Mouse (Mus musculus) bone marrow, adult 2 months (tissue): ENCODE data around the gene Tmbim4. TPM values are rescaled to one million over a fixed set of nuclear protein-coding genes. Genes with fewer than 3 reads are reported as not detected.

Experiments
- H3K27ac ChIP-seq: fragments of 200-500 bp; 2 replicates; pipeline ENCODE4 v1.5.1; 2012; ENCODE audit warnings: low read depth, mild to moderate bottlenecking, control low read depth, inconsistent platforms, low read length; ENCODE audit not compliant: control insufficient read depth, poor library complexity, insufficient read depth
- H3K4me1 ChIP-seq: fragments of 200-500 bp; 2 replicates; pipeline ENCODE4 v1.6.1; 2011; ENCODE audit warnings: low read length; ENCODE audit not compliant: control insufficient read depth, insufficient read depth
- H3K4me3 ChIP-seq: fragments of 200-500 bp; replicated peaks from 2 replicates; pipeline ENCODE3; 2011; ENCODE audit warnings: mild to moderate bottlenecking, low read depth, low read length, control low read depth; ENCODE audit not compliant: control insufficient read depth
- CTCF ChIP-seq: fragments of 200-500 bp; IDR thresholded peaks from 2 replicates; pipeline ENCODE4 v1.5.1; 2011; ENCODE audit warnings: low read length, control low read depth; ENCODE audit not compliant: control insufficient read depth, insufficient read depth
- POLR2A ChIP-seq: fragments of 200-500 bp; IDR thresholded peaks from 2 replicates; pipeline ENCODE4 v1.6.1; 2011; ENCODE audit warnings: low read depth, mild to moderate bottlenecking, control low read depth, low read length, borderline replicate concordance; ENCODE audit not compliant: control insufficient read depth
- WGBS: fragments of 180-500 bp; shearing (Covaris S2); methylation state at CpG from one replicate; pipeline ENCODE4 v1.1.7; 2018; 5-methylcytosine and 5-hydroxymethylcytosine counted together
- polyA plus RNA-seq: library from polyadenylated mRNA; stranded (reverse); fragments of >200 nt; gene quantifications from 2 replicates; pipeline ENCODE4 v1.2.4, GENCODE M21; 2011; ENCODE audit warnings: low replicate concordance; ENCODE audit not compliant: missing spikeins, insufficient read depth, insufficient read length

Tmbim4 gene
- polyA plus RNA-seq, 1 experiment, result 64.9 TPM

DNA sequence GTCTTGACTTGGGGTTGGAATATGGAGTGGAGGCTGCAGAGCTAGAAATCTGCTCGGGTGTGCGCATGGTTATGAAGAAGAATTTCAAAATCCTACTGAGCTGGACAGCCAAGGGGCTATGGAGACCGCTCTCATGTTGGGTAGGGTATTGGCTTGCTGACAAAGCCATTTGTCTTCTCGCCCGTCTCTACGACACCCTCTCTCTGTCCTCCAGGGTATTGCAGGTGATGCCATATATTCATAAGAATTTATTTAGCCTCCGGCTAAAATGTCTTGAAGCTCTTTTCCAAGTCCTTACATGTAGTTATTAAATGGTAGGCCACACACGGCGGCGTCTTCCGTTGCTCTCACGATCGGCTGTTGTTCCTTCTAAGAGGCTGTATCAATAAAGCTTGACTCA, 68.6 kb downstream of the Tmbim4 start:
- TF ChIP-seq CTCF (no peak), POLR2A (no peak)
- Histone ChIP-seq H3K27ac (no peak overlapping the region), H3K4me3 (no peak overlapping the region), H3K4me1 (peaks cover 2% of the 10 kb centered on the region; the same call in 1 of the 2 replicates)
- 85% methylated on average over 13 of the region's 13 CpGs for WGBS

DNA sequence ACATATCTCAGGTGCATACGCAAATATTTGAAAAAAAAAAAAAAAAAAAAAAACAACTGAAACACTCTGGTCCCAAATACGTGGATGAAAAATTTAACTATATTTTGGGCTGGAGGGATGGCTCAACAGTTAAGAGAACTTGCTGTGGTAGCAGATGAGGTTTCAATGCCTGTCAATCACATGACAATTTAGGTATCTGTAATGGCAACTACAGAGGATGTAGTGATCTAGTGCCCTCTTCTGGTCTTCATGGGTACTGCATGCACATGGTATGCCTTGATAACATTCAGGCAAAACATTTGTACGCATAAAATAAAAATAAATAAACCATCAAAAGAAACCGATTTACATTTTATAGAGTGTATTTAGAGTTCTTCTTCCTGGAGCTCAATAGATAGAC, 69.4 kb downstream of the Tmbim4 start:
- Histone ChIP-seq H3K27ac (no peak overlapping the region), H3K4me1 (peaks cover 2% of the 10 kb centered on the region; the same call in 1 of the 2 replicates), H3K4me3 (no peak overlapping the region)
- 49% methylated on average over 4 of the region's 4 CpGs for WGBS
- TF ChIP-seq CTCF (0 out of 2 replicates have a peak, but pooled peaks have one; percentile 6), POLR2A (no peak)

DNA sequence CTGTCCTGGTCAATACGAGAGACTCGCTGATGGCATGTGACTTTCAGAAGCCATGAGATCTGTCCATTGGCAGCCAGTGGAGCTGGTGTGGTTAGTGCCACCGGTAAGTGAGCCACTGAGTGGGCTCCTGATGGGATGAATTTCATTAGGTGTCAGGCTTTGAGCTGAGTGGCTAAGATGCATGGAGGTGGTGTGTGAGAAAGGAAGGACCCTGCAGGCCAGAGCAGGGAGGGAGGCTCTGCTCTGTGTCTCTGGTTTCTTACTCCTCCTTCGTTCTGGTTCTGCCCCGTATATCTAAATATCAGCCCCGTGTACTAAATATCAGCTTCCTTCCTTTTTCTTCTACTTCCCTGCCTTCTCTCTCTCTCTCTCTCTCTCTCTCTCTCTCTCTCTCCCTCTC, 69.9 kb downstream of the Tmbim4 start:
- H3K4me3 ChIP-seq, result no peak overlapping the region
- TF ChIP-seq POLR2A, result no peak
- WGBS, result 21% methylated on average over 6 of the region's 6 CpGs
- no peak overlapping the region for H3K27ac ChIP-seq
- H3K4me1 ChIP-seq, result peaks cover 2% of the 10 kb centered on the region; the same call in 1 of the 2 replicates

DNA sequence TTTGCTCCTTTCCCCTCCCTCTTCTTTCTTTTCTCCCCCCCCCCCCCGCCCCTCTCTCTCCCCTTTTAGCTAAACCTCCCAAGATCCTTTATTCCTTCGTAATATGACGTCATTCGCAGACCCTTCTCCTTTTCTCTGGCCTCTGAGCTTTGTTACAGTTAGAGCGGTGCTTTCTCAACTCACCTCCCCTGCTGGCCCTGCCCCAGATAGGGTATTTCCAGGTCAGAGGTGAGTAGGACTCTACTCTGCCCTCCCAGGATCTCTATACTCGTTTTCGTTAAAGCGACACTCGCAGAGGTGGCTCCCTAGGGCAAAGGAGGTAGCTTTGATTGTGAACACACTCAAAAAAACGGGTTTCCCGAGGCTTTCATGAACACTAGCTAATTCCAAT, 70.5 kb downstream of the Tmbim4 start:
- Histone ChIP-seq H3K27ac (no peak overlapping the region), H3K4me3 (no peak overlapping the region), H3K4me1 (peaks cover 2% of the 10 kb centered on the region; the same call in 1 of the 2 replicates)
- WGBS, result 12% methylated on average over 11 of the region's 11 CpGs
- TF ChIP-seq CTCF (no peak), POLR2A (no peak)

DNA sequence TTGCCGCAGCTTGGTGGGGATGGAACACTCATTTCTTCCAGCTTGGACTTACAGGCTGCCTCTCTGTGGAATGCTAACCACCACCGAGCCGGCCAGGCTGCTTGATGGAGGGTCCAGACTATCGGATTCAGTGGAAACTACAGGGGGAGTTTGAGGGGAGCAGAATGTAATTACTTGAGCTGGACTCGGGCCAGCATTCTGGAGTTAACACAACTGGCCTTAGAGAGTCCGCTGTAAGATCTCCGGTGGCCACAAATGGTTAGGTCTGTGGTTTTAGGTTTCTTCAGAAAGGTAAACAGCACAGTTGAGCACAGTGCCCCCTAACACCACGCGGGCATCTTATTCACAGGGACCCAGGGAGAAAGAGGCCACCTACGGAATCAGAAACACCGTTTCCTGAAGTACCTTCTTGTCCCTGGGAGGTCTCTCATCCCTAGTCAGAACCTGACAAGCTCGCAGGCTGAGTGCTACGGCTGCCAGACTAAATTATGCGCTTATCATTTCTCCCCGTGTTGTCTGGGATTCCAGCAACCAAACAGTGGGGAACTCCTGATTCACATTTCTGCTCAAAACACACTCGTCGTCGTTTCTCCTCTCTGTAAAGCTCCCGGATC, 71.0 kb downstream of the Tmbim4 start:
- 26% methylated on average over 19 of the region's 19 CpGs for WGBS
- Histone ChIP-seq H3K4me1 (peaks cover 2% of the 10 kb centered on the region; the same call in 1 of the 2 replicates), H3K4me3 (no peak overlapping the region), H3K27ac (no peak overlapping the region)
- TF ChIP-seq POLR2A (no peak), CTCF (no peak)

DNA sequence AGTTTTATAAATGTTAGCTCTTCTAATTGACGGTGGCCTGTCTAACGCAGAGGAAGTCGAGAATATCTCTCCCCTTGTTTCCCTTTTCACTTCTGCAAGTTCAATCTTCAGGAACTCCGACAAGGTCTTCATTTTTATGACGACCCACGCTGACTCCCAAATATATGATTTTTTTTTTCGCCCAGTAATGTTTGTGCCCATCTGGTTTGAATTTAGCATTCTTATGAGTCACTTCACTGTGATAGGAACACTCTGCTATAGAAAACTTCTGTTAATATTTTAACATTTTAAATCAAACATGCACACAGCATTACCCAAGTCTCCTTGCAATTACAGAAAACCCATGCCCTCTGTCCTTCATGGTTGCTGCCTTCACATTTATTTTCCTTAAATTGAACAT, 71.9 kb downstream of the Tmbim4 start:
- no peak overlapping the region for H3K27ac ChIP-seq
- peaks cover 2% of the 10 kb centered on the region; the same call in 1 of the 2 replicates for H3K4me1 ChIP-seq
- WGBS, result 65% methylated on average over 7 of the region's 7 CpGs
- TF ChIP-seq POLR2A (no peak), CTCF (no peak)
- no peak overlapping the region for H3K4me3 ChIP-seq

Other genes starting within 250 kb of the Tmbim4 start
- gene Helb, start 88.6 kb upstream of the Tmbim4 start, polyA plus RNA-seq, result 17.6 TPM in 2 replicates
- 4.1 and 14.3 TPM in 2 replicates for gene Irak3, start 540 bp downstream of the Tmbim4 start, polyA plus RNA-seq
- 15.0 and 45.4 TPM in 2 replicates for gene Llph, start 25.5 kb downstream of the Tmbim4 start, polyA plus RNA-seq